In the genomic region with DNA sequence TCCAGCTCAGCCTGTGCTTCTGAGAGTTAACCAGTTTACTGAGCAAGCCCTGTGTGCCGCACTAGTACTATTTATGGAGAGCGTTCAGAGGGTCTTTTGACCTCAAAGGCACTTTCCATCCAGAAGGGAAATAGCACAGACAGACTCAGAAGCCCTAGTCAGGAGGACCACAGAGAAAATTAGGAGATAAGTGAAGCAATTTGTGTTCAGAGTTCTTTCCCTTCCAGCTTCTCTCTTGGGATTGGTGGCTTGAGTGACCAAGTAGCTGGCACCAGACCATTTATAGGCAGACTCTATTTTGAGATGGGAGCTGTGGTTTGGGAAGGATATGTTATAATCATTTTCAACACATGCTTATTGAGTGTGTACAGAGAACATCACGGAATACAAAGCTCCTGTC, we compare ENCODE assay signal across 13 mouse cellular contexts. TPM values are rescaled to one million over a fixed set of nuclear protein-coding genes. Genes with fewer than 3 reads are reported as not detected.
A peak's percentile ranks its signal among the peaks of the same experiment; 100 is the strongest.
DNase-seq lines count a peak whose midpoint lies in the region; ATAC-seq and TF ChIP-seq lines count a peak whose summit lies in the region.
"Had no signal": no experiment of that assay in that cellular context is flagged by ENCODE, and none has a peak within 500 bp of the region (broad histone marks: within the 10 kb centered on the region; RNA-seq: fewer than 3 reads in every experiment).

No protein-coding gene starts in this region.

- no peaks in the 10 kb centered on the region for H3K9me3 ChIP-seq in heart, embryonic 13.5 days
- H3K9me3 ChIP-seq in lung, postnatal 0 days (ENCODE audit: low read length), result no peaks in the 10 kb centered on the region
- H3K9me3 ChIP-seq: liver, embryonic 15.5 days had no signal

- 28% methylated on average over 3 of the region's 3 CpGs for WGBS in heart, embryonic 13.5 days
- 30% methylated on average over 3 of the region's 3 CpGs for WGBS in lung, postnatal 0 days
- 25% methylated on average over 3 of the region's 3 CpGs for WGBS in olfactory bulb, adult 2 months

- peaks cover 43% of the 10 kb centered on the region for H3K4me1 ChIP-seq in heart, embryonic 13.5 days
- peaks cover 5% of the 10 kb centered on the region; the same call in 1 of the 2 replicates for H3K4me1 ChIP-seq in lung, postnatal 0 days (ENCODE audit: insufficient read depth, low read depth, low read length)
- peaks cover 26% of the 10 kb centered on the region for H3K4me1 ChIP-seq in olfactory bulb, adult 2 months (ENCODE audit: control insufficient read depth, insufficient read depth, low read length)

- no peak for ATAC-seq in heart, embryonic 13.5 days (ENCODE audit: extremely low read depth, insufficient number of reproducible peaks, low FRiP score, low TSS enrichment)
- ATAC-seq in lung, postnatal 0 days, result 0 out of 2 replicates have a peak, but pooled peaks have one; percentile 2
- peak; percentile 78 for ATAC-seq in granulocyte monocyte progenitor cell, adult 5-6 weeks (replicated peaks; ENCODE audit: poor library complexity, severe bottlenecking)
- ATAC-seq: CD4-positive, CD25-positive, alpha-beta regulatory T cell, adult 4 months had no signal

- H3K27me3 ChIP-seq in heart, embryonic 13.5 days (replicated peaks), result no peaks in the 10 kb centered on the region
- no peaks in the 10 kb centered on the region for H3K27me3 ChIP-seq in lung, postnatal 0 days (replicated peaks; ENCODE audit: insufficient read depth, low read length)
- H3K27me3 ChIP-seq: liver, embryonic 15.5 days had no signal

- intact Hi-C loops in heart, postnatal 36 days (cut with DNase I), result no loop called here

- H3K27ac ChIP-seq in heart, embryonic 13.5 days (replicated peaks), result peak overlapping the region; percentile 90
- peak overlapping the region; percentile 8 for H3K27ac ChIP-seq in lung, postnatal 0 days (ENCODE audit: low read length)
- H3K27ac ChIP-seq in olfactory bulb, adult 2 months (ENCODE audit: insufficient read depth, low read depth, low read length), result peak overlapping the region; percentile 74
- H3K27ac ChIP-seq: liver, embryonic 15.5 days had no signal

- H3K4me3 ChIP-seq in heart, embryonic 13.5 days, result peak overlapping the region; percentile 24
- H3K4me3 ChIP-seq in lung, postnatal 0 days (ENCODE audit: low read depth, low read length), result no peak overlapping the region
- no peak overlapping the region for H3K4me3 ChIP-seq in olfactory bulb, adult 2 months (ENCODE audit: insufficient read depth, low read depth, low read length)
- H3K4me3 ChIP-seq: liver, embryonic 15.5 days had no signal

- peak overlapping the region; percentile 69 for H3K9ac ChIP-seq in heart, embryonic 13.5 days
- no peak overlapping the region for H3K9ac ChIP-seq in lung, postnatal 0 days (replicated peaks; ENCODE audit: low read depth)
- H3K9ac ChIP-seq: liver, embryonic 15.5 days had no signal

- TF ChIP-seq CTCF in lung, postnatal 0 days (IDR thresholded peaks at IDR 0.05), result no peak
- TF ChIP-seq CTCF in olfactory bulb, adult 2 months (IDR thresholded peaks at IDR 0.05; ENCODE audit: insufficient read depth, low read depth, low read length), result no peak

- no peak for TF ChIP-seq POLR2A in olfactory bulb, adult 2 months (IDR thresholded peaks at IDR 0.05; ENCODE audit: insufficient read depth, low read depth, low read length)

- DNase-seq in heart, postnatal 36 days, result no peak
- peak; percentile 58 for DNase-seq in lung, postnatal 0 days (ENCODE audit: low spot score)
- DNase-seq in lung, postnatal 14 days, result no peak
- no peak for DNase-seq in kidney, postnatal 14 days
- no peak for DNase-seq in embryo, embryonic 10.5 days (ENCODE audit: low spot score)
- DNase-seq: adrenal gland, postnatal 36 days; cerebellum, adult 9-10 months had no signal

- no peak for TF ChIP-seq EP300 in lung, postnatal 0 days (IDR thresholded peaks at IDR 0.05)

- peaks cover 3% of the 10 kb centered on the region; the same call in 1 of the 2 replicates for H3K36me3 ChIP-seq in heart, embryonic 13.5 days
- H3K36me3 ChIP-seq in lung, postnatal 0 days (ENCODE audit: insufficient read depth, low read length), result no peaks in the 10 kb centered on the region

- peak overlapping the region; percentile 56 for H3K4me2 ChIP-seq in heart, embryonic 13.5 days
- no peak overlapping the region for H3K4me2 ChIP-seq in lung, postnatal 0 days (replicated peaks; ENCODE audit: low read depth, low read length)
- H3K4me2 ChIP-seq: liver, embryonic 15.5 days had no signal

RNA-seq across cellular contexts. Expression of a gene that starts 22.5 kb away (rescaled TPM):
- polyA plus RNA-seq in heart, embryonic 13.5 days (2015; fragmentation: Nextera tagmentation; extraction: Ambion mirVana), result 8.9 and 11.9 TPM in 2 replicates
- total RNA-seq in heart, postnatal 36 days (2021), result 10 to 100 TPM; 18.7 to 20.3 TPM
- polyA plus RNA-seq in lung, postnatal 0 days (2015; fragmentation: Nextera tagmentation; extraction: Ambion mirVana), result 30.8 and 34.2 TPM in 2 replicates
- total RNA-seq in granulocyte monocyte progenitor cell, adult 5-6 weeks (2014; fragmentation: Nextera tagmentation), result 55.1 and 58.8 TPM in 2 replicates
- total RNA-seq in granulocyte monocyte progenitor cell, adult 5-6 weeks (2017), result 45.6 and 50.2 TPM in 2 replicates
- 89.7 TPM in 1 of 2 replicates, not detected in the other for polyA plus RNA-seq in olfactory bulb, adult 2 months (2012; ENCODE audit: insufficient read depth, insufficient read length, low replicate concordance, missing spikeins)

RNA-seq across cellular contexts. Expression of a gene that starts 49.7 kb away (rescaled TPM):
- 213 and 243 TPM in 2 replicates for polyA plus RNA-seq in heart, embryonic 13.5 days (2015; fragmentation: Nextera tagmentation; extraction: Ambion mirVana)
- total RNA-seq in heart, postnatal 36 days (2021), result 10 to 100 TPM; 54.3 to 55.2 TPM
- polyA plus RNA-seq in lung, postnatal 0 days (2015; fragmentation: Nextera tagmentation; extraction: Ambion mirVana), result 156 and 163 TPM in 2 replicates
- total RNA-seq in granulocyte monocyte progenitor cell, adult 5-6 weeks (2014; fragmentation: Nextera tagmentation), result 258 and 273 TPM in 2 replicates
- 264 and 296 TPM in 2 replicates for total RNA-seq in granulocyte monocyte progenitor cell, adult 5-6 weeks (2017)
- polyA plus RNA-seq in olfactory bulb, adult 2 months (2012; ENCODE audit: insufficient read depth, insufficient read length, low replicate concordance, missing spikeins), result not detected in 2 replicates

RNA-seq across cellular contexts. Expression of a gene that starts 58.3 kb away (rescaled TPM):
- polyA plus RNA-seq in heart, embryonic 13.5 days (2015; fragmentation: Nextera tagmentation; extraction: Ambion mirVana), result 40.7 and 45.8 TPM in 2 replicates
- 10 to 100 TPM; 46.4 to 54.6 TPM for total RNA-seq in heart, postnatal 36 days (2021)
- polyA plus RNA-seq in lung, postnatal 0 days (2015; fragmentation: Nextera tagmentation; extraction: Ambion mirVana), result 5.6 and 7.1 TPM in 2 replicates
- not detected in 2 replicates for total RNA-seq in granulocyte monocyte progenitor cell, adult 5-6 weeks (2014; fragmentation: Nextera tagmentation)
- total RNA-seq in granulocyte monocyte progenitor cell, adult 5-6 weeks (2017), result not detected in 2 replicates
- polyA plus RNA-seq in olfactory bulb, adult 2 months (2012; ENCODE audit: insufficient read depth, insufficient read length, low replicate concordance, missing spikeins), result not detected in 2 replicates
- total RNA-seq: adrenal gland, postnatal 36 days; gastrocnemius, adult 8-10 months had no signal
- polyA plus RNA-seq: CD4-positive, CD25-positive, alpha-beta regulatory T cell, adult 4 months had no signal

Comparison
In these comparisons a context has a peak if more than half of its experiments do, and no peak if none do; other contexts are left out.
1. H3K27ac ChIP-seq: peak in every context shown above with its lines; median percentile 90 in heart, embryonic 13.5 days; 74 in olfactory bulb, adult 2 months; 8 in lung, postnatal 0 days.